In the genomic region with DNA sequence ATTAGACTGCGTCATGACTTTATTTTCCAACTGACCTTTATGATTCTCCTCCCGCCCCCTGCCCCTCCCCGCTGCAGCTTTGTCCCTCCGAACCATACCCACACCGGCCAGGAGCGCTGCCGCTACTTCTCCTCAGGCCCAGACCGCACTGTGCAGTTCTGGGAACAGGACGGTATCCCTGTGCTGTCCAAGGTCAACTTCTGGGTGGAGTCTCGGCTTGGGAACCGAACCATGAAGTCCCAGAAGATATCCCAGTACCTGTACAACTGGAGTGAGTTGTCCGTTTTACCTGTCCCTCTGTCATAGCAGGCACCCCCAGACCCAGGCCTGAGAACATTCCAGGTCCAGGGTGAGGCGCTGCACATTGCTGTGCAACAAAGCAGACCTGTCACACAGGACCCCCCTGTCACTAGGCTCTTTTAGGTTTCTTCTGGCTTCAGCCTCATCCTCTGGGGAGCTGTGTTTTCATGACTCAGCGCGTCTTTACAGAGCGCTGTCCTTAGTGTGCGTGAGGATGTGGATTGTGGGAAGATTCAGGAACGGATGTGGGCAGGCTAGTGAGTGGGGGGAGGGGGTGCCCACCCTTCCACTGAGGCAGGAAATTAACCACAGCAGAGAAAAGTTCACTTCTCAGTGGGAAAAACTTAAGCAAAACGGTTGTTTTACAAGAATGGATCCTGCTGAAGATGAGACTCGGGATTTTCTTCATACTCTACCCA, we compare ENCODE assay signal across 19 mouse cellular contexts. TPM values are rescaled to one million over a fixed set of nuclear protein-coding genes. Genes with fewer than 3 reads are reported as not detected.
DNase-seq lines count a peak whose midpoint lies in the region; ATAC-seq and TF ChIP-seq lines count a peak whose summit lies in the region.
"Had no signal": no experiment of that assay in that cellular context is flagged by ENCODE, and none has a peak within 500 bp of the region (broad histone marks: within the 10 kb centered on the region; RNA-seq: fewer than 3 reads in every experiment).

No protein-coding gene starts in this region.

- DNase-seq in 3134 (ENCODE audit: extremely low read depth, insufficient read length, low spot score): peak; percentile 82
- peak; percentile 71 for DNase-seq in induced T-regulatory cell, adult 2 months (ENCODE audit: low read depth)
- peak; percentile 81 for DNase-seq in thymus, adult 2 months
- DNase-seq in limb, embryonic 10.5 days (ENCODE audit: low spot score): no peak
- no peak for DNase-seq in embryo, embryonic 9.5 days (ENCODE audit: extremely low spot score)
- DNase-seq in cerebellum, adult 9-10 months: no peak
- DNase-seq: adrenal gland, postnatal 36 days; cerebellum, postnatal 36 days; heart, postnatal 36 days; kidney, postnatal 14 days; left cerebral cortex, postnatal 4 days; liver, embryonic 13.5 days; lung, postnatal 10 days had no signal

- WGBS in thymus, adult 2 months: 50% methylated on average over 20 of the region's 20 CpGs
- 77% methylated on average over 20 of the region's 20 CpGs for WGBS in limb, embryonic 10.5 days
- 70% methylated on average over 20 of the region's 20 CpGs for WGBS in neural tube, embryonic 15.5 days

- peaks cover 64% of the 10 kb centered on the region for H3K27me3 ChIP-seq in E14TG2a.4 (ENCODE audit: insufficient read depth, low read length)
- H3K27me3 ChIP-seq in thymus, adult 2 months (ENCODE audit: control insufficient read depth, insufficient read depth, low read length): no peaks in the 10 kb centered on the region
- H3K27me3 ChIP-seq in limb, embryonic 10.5 days (ENCODE audit: low read depth, poor library complexity, severe bottlenecking): peaks cover 65% of the 10 kb centered on the region
- peaks cover 28% of the 10 kb centered on the region for H3K27me3 ChIP-seq in neural tube, embryonic 15.5 days (replicated peaks)

- ATAC-seq in neural tube, embryonic 15.5 days (ENCODE audit: low FRiP score): no peak
- ATAC-seq: forebrain, embryonic 13.5 days; intestine, embryonic 15.5 days; midbrain, embryonic 15.5 days had no signal

- H3K27ac ChIP-seq in thymus, adult 2 months (ENCODE audit: control insufficient read depth, insufficient read depth, low read length): peak overlapping the region; percentile 30; the same call in 1 of the 2 replicates
- H3K27ac ChIP-seq in limb, embryonic 10.5 days: no peak overlapping the region
- H3K27ac ChIP-seq in neural tube, embryonic 15.5 days (replicated peaks): no peak overlapping the region
- H3K27ac ChIP-seq: forebrain, embryonic 13.5 days; intestine, embryonic 15.5 days; liver, embryonic 13.5 days; midbrain, embryonic 15.5 days; neural tube, embryonic 13.5 days had no signal

- no peak for TF ChIP-seq POLR2A in thymus, adult 2 months (IDR thresholded peaks at IDR 0.05; ENCODE audit: control insufficient read depth, extremely low read depth, insufficient read depth, low read length, poor library complexity)

- no peak overlapping the region for H3K9ac ChIP-seq in neural tube, embryonic 15.5 days (replicated peaks)
- H3K9ac ChIP-seq: forebrain, embryonic 13.5 days; intestine, embryonic 15.5 days; liver, embryonic 13.5 days; midbrain, embryonic 15.5 days; neural tube, embryonic 13.5 days had no signal

- TF ChIP-seq CTCF in E14TG2a.4 (conservative IDR thresholded peaks at IDR 0.05; ENCODE audit: low read length): no peak
- no peak for TF ChIP-seq CTCF in thymus, adult 2 months (IDR thresholded peaks at IDR 0.05; ENCODE audit: borderline replicate concordance, control insufficient read depth, extremely low read depth, insufficient read depth, low read length, poor library complexity)

- H3K9me3 ChIP-seq in E14TG2a.4 (ENCODE audit: low read length): no peaks in the 10 kb centered on the region
- no peaks in the 10 kb centered on the region for H3K9me3 ChIP-seq in limb, embryonic 10.5 days (replicated peaks)
- no peaks in the 10 kb centered on the region for H3K9me3 ChIP-seq in neural tube, embryonic 15.5 days (replicated peaks)
- H3K9me3 ChIP-seq: forebrain, embryonic 13.5 days; intestine, embryonic 15.5 days; liver, embryonic 13.5 days; midbrain, embryonic 15.5 days; neural tube, embryonic 13.5 days had no signal

- H3K4me2 ChIP-seq in neural tube, embryonic 15.5 days: no peak overlapping the region
- H3K4me2 ChIP-seq: forebrain, embryonic 13.5 days; intestine, embryonic 15.5 days; liver, embryonic 13.5 days; midbrain, embryonic 15.5 days; neural tube, embryonic 13.5 days had no signal

- H3K36me3 ChIP-seq in E14TG2a.4 (ENCODE audit: insufficient read depth, low read length): no peaks in the 10 kb centered on the region
- H3K36me3 ChIP-seq in thymus, adult 2 months (ENCODE audit: control insufficient read depth, insufficient read depth, low read length): 0 out of 2 replicates have a peak, but pooled peaks cover 3% of the 10 kb centered on the region
- no peaks in the 10 kb centered on the region for H3K36me3 ChIP-seq in limb, embryonic 10.5 days
- H3K36me3 ChIP-seq in neural tube, embryonic 15.5 days: no peaks in the 10 kb centered on the region
- H3K36me3 ChIP-seq: intestine, embryonic 15.5 days; liver, embryonic 13.5 days; midbrain, embryonic 15.5 days; neural tube, embryonic 13.5 days had no signal

- H3K4me1 ChIP-seq in E14TG2a.4 (replicated peaks; ENCODE audit: low read depth, low read length): peaks cover 54% of the 10 kb centered on the region
- peaks cover 61% of the 10 kb centered on the region for H3K4me1 ChIP-seq in thymus, adult 2 months (replicated peaks; ENCODE audit: control insufficient read depth, insufficient read depth, low read length)
- H3K4me1 ChIP-seq in limb, embryonic 10.5 days: peaks cover 22% of the 10 kb centered on the region
- no peaks in the 10 kb centered on the region for H3K4me1 ChIP-seq in neural tube, embryonic 15.5 days
- H3K4me1 ChIP-seq: forebrain, embryonic 13.5 days; intestine, embryonic 15.5 days; midbrain, embryonic 15.5 days; neural tube, embryonic 13.5 days had no signal

- H3K4me3 ChIP-seq in E14TG2a.4 (replicated peaks; ENCODE audit: low read length): peak overlapping the region; percentile 35
- no peak overlapping the region for H3K4me3 ChIP-seq in thymus, adult 2 months (ENCODE audit: control insufficient read depth, insufficient read depth, low read length)
- no peak overlapping the region for H3K4me3 ChIP-seq in limb, embryonic 10.5 days
- H3K4me3 ChIP-seq in neural tube, embryonic 15.5 days (replicated peaks): no peak overlapping the region
- H3K4me3 ChIP-seq: forebrain, embryonic 13.5 days; intestine, embryonic 15.5 days; liver, embryonic 13.5 days; midbrain, embryonic 15.5 days; neural tube, embryonic 13.5 days had no signal

RNA-seq across cellular contexts. Expression of gene Il12rb1, which starts 2.9 kb away (rescaled TPM):
- polyA plus RNA-seq in thymus, adult 2 months (2012; rRNA removed): 48.6 and 53.4 TPM in 2 replicates
- polyA plus RNA-seq in limb, embryonic 10.5 days (2016; fragmentation: Nextera tagmentation; extraction: Ambion mirVana): not detected in 2 replicates
- polyA plus RNA-seq in neural tube, embryonic 15.5 days (2015; fragmentation: Nextera tagmentation; extraction: Ambion mirVana): 0.14 and 1.4 TPM in 2 replicates
- polyA plus RNA-seq: neural tube, embryonic 13.5 days had no signal

RNA-seq across cellular contexts. Expression of gene Mast3, which starts 6.3 kb away (rescaled TPM):
- 615 and 696 TPM in 2 replicates for polyA plus RNA-seq in thymus, adult 2 months (2012; rRNA removed)
- polyA plus RNA-seq in limb, embryonic 10.5 days (2016; fragmentation: Nextera tagmentation; extraction: Ambion mirVana): 12.7 and 17.1 TPM in 2 replicates
- polyA plus RNA-seq in neural tube, embryonic 15.5 days (2015; fragmentation: Nextera tagmentation; extraction: Ambion mirVana): 18.9 and 21.0 TPM in 2 replicates

RNA-seq across cellular contexts. Expression of gene Arrdc2, which starts 28.4 kb away (rescaled TPM):
- 75.4 and 77.4 TPM in 2 replicates for polyA plus RNA-seq in thymus, adult 2 months (2012; rRNA removed)
- polyA plus RNA-seq in limb, embryonic 10.5 days (2016; fragmentation: Nextera tagmentation; extraction: Ambion mirVana): 4.4 and 5.0 TPM in 2 replicates
- polyA plus RNA-seq in neural tube, embryonic 15.5 days (2015; fragmentation: Nextera tagmentation; extraction: Ambion mirVana): 7.8 and 8.5 TPM in 2 replicates

RNA-seq across cellular contexts. Expression of gene Pik3r2, which starts 34.6 kb away (rescaled TPM):
- polyA plus RNA-seq in thymus, adult 2 months (2012; rRNA removed): 124 and 136 TPM in 2 replicates
- 92.7 and 100 TPM in 2 replicates for polyA plus RNA-seq in limb, embryonic 10.5 days (2016; fragmentation: Nextera tagmentation; extraction: Ambion mirVana)
- polyA plus RNA-seq in neural tube, embryonic 15.5 days (2015; fragmentation: Nextera tagmentation; extraction: Ambion mirVana): 97.5 and 102 TPM in 2 replicates

RNA-seq across cellular contexts. Expression of gene Mpv17l2, which starts 50.4 kb away (rescaled TPM):
- polyA plus RNA-seq in thymus, adult 2 months (2012; rRNA removed): 72.9 and 103 TPM in 2 replicates
- polyA plus RNA-seq in limb, embryonic 10.5 days (2016; fragmentation: Nextera tagmentation; extraction: Ambion mirVana): 25.2 and 29.9 TPM in 2 replicates
- polyA plus RNA-seq in neural tube, embryonic 15.5 days (2015; fragmentation: Nextera tagmentation; extraction: Ambion mirVana): 40.5 and 43.5 TPM in 2 replicates

Comparison
In these comparisons a context has a peak if more than half of its experiments do, and no peak if none do; other contexts are left out.
1. DNase-seq: peak in 3134 (single experiment), induced T-regulatory cell, adult 2 months (single experiment) and thymus, adult 2 months (single experiment); none in limb, embryonic 10.5 days (single experiment), embryo, embryonic 9.5 days (single experiment) and cerebellum, adult 9-10 months (single experiment).
2. RNA of gene Il12rb1, which starts 2.9 kb away (polyA plus RNA-seq): 48.6 to 53.4 TPM in thymus, adult 2 months; 0.14 to 1.4 TPM in neural tube, embryonic 15.5 days and not detected in limb, embryonic 10.5 days; every median in the first group is over 10 times any median in the second.
3. RNA of gene Mast3, which starts 6.3 kb away (polyA plus RNA-seq): 615 to 696 TPM in thymus, adult 2 months; 18.9 to 21.0 TPM in neural tube, embryonic 15.5 days and 12.7 to 17.1 TPM in limb, embryonic 10.5 days; every median in the first group is over 10 times any median in the second.